Mouse (Mus musculus): ENCODE data around the gene Olfr702. TPM values are rescaled to one million over a fixed set of nuclear protein-coding genes. Genes with fewer than 3 reads are reported as not detected.
A peak's percentile ranks its signal among the peaks of the same experiment; 100 is the strongest.

The Olfr702 gene
- total RNA-seq (2014; fragmentation: Nextera tagmentation) (not detected in 2 replicates), total RNA-seq (2017) (not detected in 2 replicates)

GRCm38 (mm10) chr7:106833793-106834192 is at the start of gene Olfr702:
Olfr702 (minus strand) TSS chr7:106833893.
- ATAC-seq (replicated peaks; ENCODE audit: low FRiP score, low TSS enrichment, poor library complexity, severe bottlenecking): no peak

DNA sequence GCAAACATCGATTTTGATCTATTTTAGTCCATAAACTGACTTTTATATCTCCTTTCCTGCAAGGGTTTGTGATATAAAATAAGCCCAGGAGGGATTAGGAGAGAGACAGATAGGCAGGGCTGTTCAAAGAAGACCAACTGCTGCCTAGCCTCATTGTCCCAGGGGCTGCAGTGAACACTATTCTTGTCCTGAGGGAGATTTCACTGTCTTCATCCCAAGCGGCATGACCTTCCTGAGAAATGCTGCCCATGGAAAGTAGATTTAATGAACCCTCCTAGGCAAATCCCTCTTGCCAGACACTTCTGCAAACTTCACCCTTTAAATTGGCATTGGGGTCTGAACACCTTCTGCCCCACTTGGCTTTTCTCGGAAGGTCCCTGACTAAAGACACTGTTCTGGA is 43.1 kb upstream of the Olfr702 start, which contains the start of gene Olfr705:
Gene Olfr705 (minus strand): TSS at position 101 of the 400 bp plus-strand sequence.
- no peak for ATAC-seq (replicated peaks; ENCODE audit: low FRiP score, low TSS enrichment, poor library complexity, severe bottlenecking)

DNA sequence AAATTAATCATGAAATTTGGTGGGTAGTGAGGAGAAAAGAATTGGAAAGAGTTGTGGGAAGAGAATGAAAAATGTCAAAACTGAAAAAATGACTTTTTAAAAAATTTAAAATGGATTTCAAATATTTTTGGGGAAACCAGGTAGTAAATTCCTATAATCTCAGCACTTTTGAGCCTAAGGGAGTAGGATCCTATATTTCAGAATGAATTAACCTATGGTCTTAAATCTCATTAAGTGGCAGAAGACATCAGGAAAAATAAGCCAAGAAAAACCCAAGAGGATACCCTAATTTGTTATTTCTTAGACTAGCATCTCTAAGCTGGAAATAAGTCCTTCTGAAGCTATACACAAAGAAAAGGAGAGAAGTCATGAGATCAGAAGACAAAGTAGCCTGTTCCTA is 29.2 kb upstream of the Olfr702 start, which contains the start of gene Olfr704:
Gene Olfr704 (plus strand): TSS at position 301 of the 400 bp plus-strand sequence.
- ATAC-seq (replicated peaks; ENCODE audit: low FRiP score, low TSS enrichment, poor library complexity, severe bottlenecking): no peak

- ATAC-seq (replicated peaks; ENCODE audit: low FRiP score, low TSS enrichment, poor library complexity, severe bottlenecking): no peak
Observed at GRCm38 (mm10) chr7:106843060-106843459, 9.4 kb upstream of the Olfr702 start, which contains the start of gene Olfr703. Olfr703 (plus strand) TSS chr7:106843360.

- ATAC-seq (replicated peaks; ENCODE audit: low FRiP score, low TSS enrichment, poor library complexity, severe bottlenecking): no peak
Observed at GRCm38 (mm10) chr7:106818414-106818813, 15.3 kb downstream of the Olfr702 start.

- ATAC-seq (replicated peaks; ENCODE audit: low FRiP score, low TSS enrichment, poor library complexity, severe bottlenecking): peak; percentile 90
Observed at GRCm38 (mm10) chr7:106815775-106816174, 17.9 kb downstream of the Olfr702 start.

- no peak for ATAC-seq (replicated peaks; ENCODE audit: low FRiP score, low TSS enrichment, poor library complexity, severe bottlenecking)
Observed at GRCm38 (mm10) chr7:106813829-106814228, 19.9 kb downstream of the Olfr702 start, which contains the start of gene Olfr701. Olfr701 (plus strand) TSS chr7:106814129.

DNA sequence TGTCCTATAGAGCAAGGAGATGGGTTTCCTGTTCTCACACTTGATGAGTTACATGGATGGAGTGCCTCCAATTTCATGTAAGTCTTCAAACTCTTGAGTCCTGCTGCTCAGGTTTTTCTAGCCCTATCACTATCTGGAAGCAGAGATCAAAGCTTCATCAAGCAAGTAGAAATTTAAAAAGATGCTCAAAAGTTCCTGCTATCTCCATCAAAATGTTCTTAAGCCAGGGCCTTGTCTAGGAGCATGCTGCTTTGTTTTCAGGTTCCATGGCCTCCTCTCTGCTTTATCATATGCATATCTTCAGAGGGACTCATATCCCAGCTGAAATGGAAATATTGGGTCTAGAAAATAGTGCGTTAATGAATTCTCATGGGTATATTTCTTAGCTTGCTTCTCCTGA is 25.0 kb downstream of the Olfr702 start, which contains the start of gene Olfr700:
Gene Olfr700 (minus strand): TSS at position 101 of the 400 bp plus-strand sequence.
- ATAC-seq (replicated peaks; ENCODE audit: low FRiP score, low TSS enrichment, poor library complexity, severe bottlenecking): no peak

GRCm38 (mm10) chr7:106793098-106793497 is 40.6 kb downstream of the Olfr702 start, which contains the start of gene Olfr699:
Olfr699 (minus strand) TSS chr7:106793198.
- ATAC-seq (replicated peaks; ENCODE audit: low FRiP score, low TSS enrichment, poor library complexity, severe bottlenecking): no peak

DNA sequence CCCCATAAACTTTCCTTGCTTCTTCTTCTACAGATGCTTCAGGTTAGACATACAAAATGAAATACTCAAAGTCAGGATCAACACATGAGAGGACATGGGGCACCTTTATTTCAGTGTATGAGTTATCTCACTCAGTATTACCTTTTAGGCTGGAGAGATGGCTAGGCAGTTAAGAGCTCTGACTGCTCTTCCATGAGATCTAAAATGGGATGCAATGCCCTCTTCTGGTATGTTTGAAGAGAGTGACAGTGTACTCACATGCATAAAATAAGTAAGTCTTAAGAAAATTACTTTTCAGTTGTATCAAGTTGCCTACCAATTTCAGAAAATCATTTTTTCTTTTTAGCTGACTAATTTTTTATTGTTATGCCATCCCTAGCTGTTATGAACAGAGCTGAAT is 45.4 kb downstream of the Olfr702 start:
- ATAC-seq (replicated peaks; ENCODE audit: low FRiP score, low TSS enrichment, poor library complexity, severe bottlenecking): no peak

Other genes with a start within 250 kb of the Olfr702 start
- not detected in 2 replicates for gene Olfr693, start 153.3 kb downstream of the Olfr702 start, total RNA-seq (2014; fragmentation: Nextera tagmentation)
- gene Olfr693, start 153.3 kb downstream of the Olfr702 start, total RNA-seq (2017): not detected in 2 replicates
- gene Olfr694, start 142.1 kb downstream of the Olfr702 start, total RNA-seq (2014; fragmentation: Nextera tagmentation): not detected in 2 replicates
- gene Olfr694, start 142.1 kb downstream of the Olfr702 start, total RNA-seq (2017): not detected in 2 replicates
- gene Olfr695, start 117.5 kb downstream of the Olfr702 start, total RNA-seq (2014; fragmentation: Nextera tagmentation): not detected in 2 replicates
- gene Olfr695, start 117.5 kb downstream of the Olfr702 start, total RNA-seq (2017): not detected in 2 replicates
- not detected in 2 replicates for gene Olfr697, start 91.5 kb downstream of the Olfr702 start, total RNA-seq (2014; fragmentation: Nextera tagmentation)
- not detected in 2 replicates for gene Olfr697, start 91.5 kb downstream of the Olfr702 start, total RNA-seq (2017)
- gene Olfr698, start 78.5 kb downstream of the Olfr702 start, total RNA-seq (2014; fragmentation: Nextera tagmentation): not detected in 2 replicates
- not detected in 2 replicates for gene Olfr698, start 78.5 kb downstream of the Olfr702 start, total RNA-seq (2017)
- gene Olfr699, start 40.7 kb downstream of the Olfr702 start, total RNA-seq (2014; fragmentation: Nextera tagmentation): not detected in 2 replicates
- not detected in 2 replicates for gene Olfr699, start 40.7 kb downstream of the Olfr702 start, total RNA-seq (2017)
- gene Olfr700, start 25.1 kb downstream of the Olfr702 start, total RNA-seq (2014; fragmentation: Nextera tagmentation): not detected in 2 replicates
- not detected in 2 replicates for gene Olfr700, start 25.1 kb downstream of the Olfr702 start, total RNA-seq (2017)
- gene Olfr701, start 19.8 kb downstream of the Olfr702 start, total RNA-seq (2014; fragmentation: Nextera tagmentation): not detected in 2 replicates
- gene Olfr701, start 19.8 kb downstream of the Olfr702 start, total RNA-seq (2017): not detected in 2 replicates
- not detected in 2 replicates for gene Olfr703, start 9.5 kb upstream of the Olfr702 start, total RNA-seq (2014; fragmentation: Nextera tagmentation)
- gene Olfr703, start 9.5 kb upstream of the Olfr702 start, total RNA-seq (2017): not detected in 2 replicates
- not detected in 2 replicates for gene Olfr704, start 29.3 kb upstream of the Olfr702 start, total RNA-seq (2014; fragmentation: Nextera tagmentation)
- gene Olfr704, start 29.3 kb upstream of the Olfr702 start, total RNA-seq (2017): not detected in 2 replicates
- not detected in 2 replicates for gene Olfr705, start 43.0 kb upstream of the Olfr702 start, total RNA-seq (2014; fragmentation: Nextera tagmentation)
- not detected in 2 replicates for gene Olfr705, start 43.0 kb upstream of the Olfr702 start, total RNA-seq (2017)
- gene Olfr706, start 54.3 kb upstream of the Olfr702 start, total RNA-seq (2014; fragmentation: Nextera tagmentation): not detected in 2 replicates
- not detected in 2 replicates for gene Olfr706, start 54.3 kb upstream of the Olfr702 start, total RNA-seq (2017)
- not detected in 2 replicates for gene Olfr707, start 67.3 kb upstream of the Olfr702 start, total RNA-seq (2014; fragmentation: Nextera tagmentation)
- not detected in 2 replicates for gene Olfr707, start 67.3 kb upstream of the Olfr702 start, total RNA-seq (2017)
- not detected in 2 replicates for gene Olfr1532-ps1, start 74.1 kb upstream of the Olfr702 start, total RNA-seq (2014; fragmentation: Nextera tagmentation)
- not detected in 2 replicates for gene Olfr1532-ps1, start 74.1 kb upstream of the Olfr702 start, total RNA-seq (2017)
- gene Olfr709-ps1, start 98.3 kb upstream of the Olfr702 start, total RNA-seq (2014; fragmentation: Nextera tagmentation): not detected in 2 replicates
- gene Olfr709-ps1, start 98.3 kb upstream of the Olfr702 start, total RNA-seq (2017): not detected in 2 replicates
- gene Olfr710, start 114.4 kb upstream of the Olfr702 start, total RNA-seq (2014; fragmentation: Nextera tagmentation): not detected in 2 replicates
- not detected in 2 replicates for gene Olfr710, start 114.4 kb upstream of the Olfr702 start, total RNA-seq (2017)
- gene Olfr6, start 130.0 kb upstream of the Olfr702 start, total RNA-seq (2014; fragmentation: Nextera tagmentation): not detected in 2 replicates
- not detected in 2 replicates for gene Olfr6, start 130.0 kb upstream of the Olfr702 start, total RNA-seq (2017)
- not detected in 2 replicates for gene Olfr711, start 141.6 kb upstream of the Olfr702 start, total RNA-seq (2014; fragmentation: Nextera tagmentation)
- gene Olfr711, start 141.6 kb upstream of the Olfr702 start, total RNA-seq (2017): not detected in 2 replicates
- 0.07 TPM in 1 of 2 replicates, not detected in the other for gene Olfr2, start 172.2 kb upstream of the Olfr702 start, total RNA-seq (2014; fragmentation: Nextera tagmentation)
- gene Olfr2, start 172.2 kb upstream of the Olfr702 start, total RNA-seq (2017): not detected in 2 replicates
- not detected in 2 replicates for gene Olfr713, start 197.3 kb upstream of the Olfr702 start, total RNA-seq (2014; fragmentation: Nextera tagmentation)
- not detected in 2 replicates for gene Olfr713, start 197.3 kb upstream of the Olfr702 start, total RNA-seq (2017)
- not detected in 2 replicates for gene Olfr714, start 237.1 kb upstream of the Olfr702 start, total RNA-seq (2014; fragmentation: Nextera tagmentation)
- not detected in 2 replicates for gene Olfr714, start 237.1 kb upstream of the Olfr702 start, total RNA-seq (2017)